ENCODE assay signal across 23 mouse cellular contexts in genomic region chr5:52540186-52540585, GRCm38 (mm10). TPM values are rescaled to one million over a fixed set of nuclear protein-coding genes. Genes with fewer than 3 reads are reported as not detected.
DNase-seq lines count a peak whose midpoint lies in the region; ATAC-seq and TF ChIP-seq lines count a peak whose summit lies in the region.
"Had no signal": no experiment of that assay in that cellular context is flagged by ENCODE, and none has a peak within 500 bp of the region (broad histone marks: within the 10 kb centered on the region; RNA-seq: fewer than 3 reads in every experiment).

No protein-coding gene starts in this region.

- no peak for TF ChIP-seq CTCF in lung, adult 2 months (IDR thresholded peaks at IDR 0.05; ENCODE audit: insufficient read depth, low read length)

- no peak for ATAC-seq in kidney, embryonic 15.5 days (replicated peaks; ENCODE audit: low FRiP score)
- no peak for ATAC-seq in lung, embryonic 15.5 days (ENCODE audit: borderline replicate concordance, extremely low read depth, low FRiP score, low TSS enrichment)
- no peak for ATAC-seq in embryonic facial prominence, embryonic 14.5 days (ENCODE audit: low read depth)
- ATAC-seq: forebrain, embryonic 14.5 days; liver, embryonic 12.5 days; midbrain, embryonic 16.5 days had no signal

- peak overlapping the region; percentile 65 for H3K27ac ChIP-seq in kidney, embryonic 15.5 days
- H3K27ac ChIP-seq in lung, embryonic 15.5 days = peak overlapping the region; percentile 67
- H3K27ac ChIP-seq in embryonic facial prominence, embryonic 14.5 days (replicated peaks; ENCODE audit: low read depth, low read length) = peak overlapping the region; percentile 54
- H3K27ac ChIP-seq: embryonic facial prominence, embryonic 12.5 days; hindbrain, embryonic 12.5 days; limb, embryonic 12.5 days; liver, embryonic 12.5 days had no signal

- 64% methylated on average over 3 of the region's 3 CpGs for WGBS in kidney, embryonic 15.5 days
- 33% methylated on average over 3 of the region's 3 CpGs for WGBS in lung, embryonic 15.5 days
- WGBS in lung, adult 2 months = 39% methylated on average over 3 of the region's 3 CpGs
- WGBS in embryonic facial prominence, embryonic 14.5 days = 31% methylated on average over 3 of the region's 3 CpGs

- no peaks in the 10 kb centered on the region for H3K27me3 ChIP-seq in kidney, embryonic 15.5 days
- no peaks in the 10 kb centered on the region for H3K27me3 ChIP-seq in lung, embryonic 15.5 days
- H3K27me3 ChIP-seq in embryonic facial prominence, embryonic 14.5 days (replicated peaks; ENCODE audit: control insufficient read depth, insufficient read depth, low read length) = no peaks in the 10 kb centered on the region
- H3K27me3 ChIP-seq: CH12.LX; embryonic facial prominence, embryonic 12.5 days; hindbrain, embryonic 12.5 days; limb, embryonic 12.5 days; liver, embryonic 12.5 days had no signal

- no peak overlapping the region for H3K4me3 ChIP-seq in kidney, embryonic 15.5 days (replicated peaks)
- H3K4me3 ChIP-seq in lung, embryonic 15.5 days = no peak overlapping the region
- H3K4me3 ChIP-seq in lung, adult 2 months (replicated peaks; ENCODE audit: extremely low read depth, low read depth, low read length) = no peak overlapping the region
- H3K4me3 ChIP-seq in embryonic facial prominence, embryonic 14.5 days (ENCODE audit: low read depth, low read length) = no peak overlapping the region
- H3K4me3 ChIP-seq: embryonic facial prominence, embryonic 12.5 days; hindbrain, embryonic 12.5 days; limb, embryonic 12.5 days; liver, embryonic 12.5 days had no signal

- H3K4me1 ChIP-seq in kidney, embryonic 15.5 days = peaks cover 23% of the 10 kb centered on the region
- H3K4me1 ChIP-seq in lung, embryonic 15.5 days = peaks cover 21% of the 10 kb centered on the region
- H3K4me1 ChIP-seq in lung, adult 2 months (ENCODE audit: control insufficient read depth, insufficient read depth, low read length) = no peaks in the 10 kb centered on the region; the same call in 1 of the 2 replicates
- H3K4me1 ChIP-seq in embryonic facial prominence, embryonic 14.5 days (ENCODE audit: control insufficient read depth, insufficient read depth, low read length) = peaks cover 15% of the 10 kb centered on the region; the same call in 1 of the 2 replicates
- H3K4me1 ChIP-seq: hindbrain, embryonic 12.5 days; liver, embryonic 12.5 days had no signal

- TF ChIP-seq POLR2A in lung, adult 2 months (IDR thresholded peaks at IDR 0.05; ENCODE audit: borderline replicate concordance, extremely low read depth, low read depth, low read length) = no peak

- H3K4me2 ChIP-seq in kidney, embryonic 15.5 days = no peak overlapping the region
- H3K4me2 ChIP-seq in lung, embryonic 15.5 days = no peak overlapping the region
- no peak overlapping the region for H3K4me2 ChIP-seq in embryonic facial prominence, embryonic 14.5 days (ENCODE audit: low read depth, low read length)
- H3K4me2 ChIP-seq: embryonic facial prominence, embryonic 12.5 days; hindbrain, embryonic 12.5 days; limb, embryonic 12.5 days; liver, embryonic 12.5 days had no signal

- H3K36me3 ChIP-seq in kidney, embryonic 15.5 days = 0 out of 2 replicates have a peak, but pooled peaks cover 3% of the 10 kb centered on the region
- H3K36me3 ChIP-seq in lung, embryonic 15.5 days = no peaks in the 10 kb centered on the region
- H3K36me3 ChIP-seq in embryonic facial prominence, embryonic 14.5 days (ENCODE audit: control insufficient read depth, insufficient read depth, low read length) = 0 out of 2 replicates have a peak, but pooled peaks cover 4% of the 10 kb centered on the region
- H3K36me3 ChIP-seq: embryonic facial prominence, embryonic 12.5 days; G1E; hindbrain, embryonic 12.5 days; limb, embryonic 12.5 days; liver, embryonic 12.5 days had no signal

- H3K9me3 ChIP-seq in kidney, embryonic 15.5 days (replicated peaks) = no peaks in the 10 kb centered on the region
- no peaks in the 10 kb centered on the region for H3K9me3 ChIP-seq in lung, embryonic 15.5 days
- H3K9me3 ChIP-seq in embryonic facial prominence, embryonic 14.5 days (ENCODE audit: control insufficient read depth, low read length) = no peaks in the 10 kb centered on the region
- H3K9me3 ChIP-seq: embryonic facial prominence, embryonic 12.5 days; G1E; hindbrain, embryonic 12.5 days; limb, embryonic 12.5 days; liver, embryonic 12.5 days had no signal

- no peak overlapping the region for H3K9ac ChIP-seq in kidney, embryonic 15.5 days
- H3K9ac ChIP-seq in lung, embryonic 15.5 days = no peak overlapping the region
- H3K9ac ChIP-seq in embryonic facial prominence, embryonic 14.5 days (ENCODE audit: low read depth, low read length) = no peak overlapping the region
- H3K9ac ChIP-seq: embryonic facial prominence, embryonic 12.5 days; hindbrain, embryonic 12.5 days; limb, embryonic 12.5 days; liver, embryonic 12.5 days had no signal

- no peak for DNase-seq in kidney, adult 8-10 months
- DNase-seq in lung, adult 2 months = no peak
- peak; percentile 69 for DNase-seq in embryonic facial prominence, embryonic 14.5 days (ENCODE audit: low spot score)
- peak; percentile 31 for DNase-seq in lung, postnatal 36 days
- no peak for DNase-seq in cerebellum, postnatal 14 days
- DNase-seq in urinary bladder, postnatal 14 days (ENCODE audit: low spot score) = no peak
- DNase-seq: adrenal gland, adult 2 months; B cell, adult 2 months; cerebellum, adult 11 months; gastrocnemius, postnatal 14 days; kidney, postnatal 36 days; layer of hippocampus, postnatal 36 days; thymus, adult 2 months had no signal

RNA-seq across cellular contexts. Expression of gene Lgi2, which starts 26.1 kb away (rescaled TPM):
- 3.5 and 4.6 TPM in 2 replicates for polyA plus RNA-seq in kidney, embryonic 15.5 days (2015; fragmentation: Nextera tagmentation; extraction: Ambion mirVana)
- polyA plus RNA-seq in lung, embryonic 15.5 days (2015; fragmentation: Nextera tagmentation; extraction: Ambion mirVana) = 2.1 and 2.2 TPM in 2 replicates
- 1.6 and 2.0 TPM in 2 replicates for polyA plus RNA-seq in lung, adult 2 months (2012; rRNA removed)
- polyA plus RNA-seq in embryonic facial prominence, embryonic 14.5 days (2014; fragmentation: Nextera tagmentation; extraction: Ambion mirVana) = 9.6 and 9.8 TPM in 2 replicates
- polyA plus RNA-seq: G1E had no signal

Comparison
In these comparisons a context has a peak if more than half of its experiments do, and no peak if none do; other contexts are left out.
1. DNase-seq: peak in embryonic facial prominence, embryonic 14.5 days (single experiment) and lung, postnatal 36 days (single experiment); none in kidney, adult 8-10 months (0 of 2), lung, adult 2 months (single experiment), cerebellum, postnatal 14 days (0 of 2) and urinary bladder, postnatal 14 days (single experiment).
2. Peak in every context shown above with its lines, with median percentiles within 50 percentile points of each other: H3K27ac ChIP-seq.